8 mouse cellular contexts compared by ENCODE assay signal in genomic region chr8:109185558-109186198, GRCm38 (mm10).
DNase-seq lines count a peak whose midpoint lies in the region; ATAC-seq and TF ChIP-seq lines count a peak whose summit lies in the region.

No protein-coding gene starts in this region.

- H3K4me1 ChIP-seq in forebrain, postnatal 0 days (ENCODE audit: insufficient read depth), result peaks cover 7% of the 10 kb centered on the region
- peaks cover 5% of the 10 kb centered on the region; the same call in 1 of the 2 replicates for H3K4me1 ChIP-seq in lung, adult 2 months (ENCODE audit: control insufficient read depth, insufficient read depth, low read length)

- H3K27me3 ChIP-seq in forebrain, postnatal 0 days (ENCODE audit: insufficient read depth, low read length), result no peaks in the 10 kb centered on the region

- 18% methylated on average over 10 of the region's 10 CpGs for WGBS in forebrain, postnatal 0 days
- WGBS in lung, adult 2 months, result 20% methylated on average over 10 of the region's 10 CpGs

- H3K9me3 ChIP-seq in forebrain, postnatal 0 days (ENCODE audit: low read length), result no peaks in the 10 kb centered on the region

- TF ChIP-seq POLR2A in lung, adult 2 months (IDR thresholded peaks at IDR 0.05; ENCODE audit: borderline replicate concordance, extremely low read depth, low read depth, low read length), result no peak

- ATAC-seq in forebrain, postnatal 0 days, result peak; percentile 82
- ATAC-seq in hematopoietic stem cell, adult 5-6 weeks (replicated peaks in 1 of 2; ENCODE audit: insufficient read depth in 1 of 2, low FRiP score in 2 of 2, low TSS enrichment in 1 of 2, low read depth in 1 of 2, poor library complexity in 2 of 2, severe bottlenecking in 2 of 2), result peak; percentile 37 to 53; a peak in 1 of 4 replicates
- ATAC-seq in erythroid progenitor cell, adult 5-6 weeks (replicated peaks; ENCODE audit: low FRiP score, poor library complexity, severe bottlenecking), result no peak

- H3K4me3 ChIP-seq in forebrain, postnatal 0 days (ENCODE audit: low read depth, low read length), result peak overlapping the region; percentile 22
- H3K4me3 ChIP-seq in lung, adult 2 months (replicated peaks; ENCODE audit: extremely low read depth, low read depth, low read length), result peak overlapping the region; percentile 56

- DNase-seq in 416B (ENCODE audit: low read depth), result peak; percentile 2
- DNase-seq in adrenal gland, postnatal 4 days (ENCODE audit: low spot score in 2 of 2), result peak; percentile 12 to 50
- peak; percentile 88 for DNase-seq in forebrain, postnatal 0 days
- DNase-seq in layer of hippocampus, adult 8-10 months (ENCODE audit: low spot score in 2 of 2), result peak; percentile 44 to 63
- peak; percentile 41 for DNase-seq in lung, adult 2 months
- peak; percentile 33 for DNase-seq in retina, adult 2 months (ENCODE audit: low read depth, low spot score)

- peak; percentile 97 for TF ChIP-seq CTCF in forebrain, postnatal 0 days (IDR thresholded peaks at IDR 0.05; ENCODE audit: low read depth)
- TF ChIP-seq CTCF in lung, adult 2 months (IDR thresholded peaks at IDR 0.05; ENCODE audit: insufficient read depth, low read length), result peak; percentile 78

- H3K27ac ChIP-seq in forebrain, postnatal 0 days (ENCODE audit: low read depth, low read length), result no peak overlapping the region

- peak overlapping the region; percentile 10; the same call in 1 of the 2 replicates for H3K9ac ChIP-seq in forebrain, postnatal 0 days

- H3K36me3 ChIP-seq in forebrain, postnatal 0 days (ENCODE audit: insufficient read depth), result no peaks in the 10 kb centered on the region

- H3K4me2 ChIP-seq in forebrain, postnatal 0 days (ENCODE audit: low read depth), result peak overlapping the region; percentile 45

Comparison
In these comparisons a context has a peak if more than half of its experiments do, and no peak if none do; other contexts are left out.
1. DNase-seq: peak in every context shown above with its lines; median percentile 88 in forebrain, postnatal 0 days; 54 in layer of hippocampus, adult 8-10 months; 41 in lung, adult 2 months; 33 in retina, adult 2 months; 31 in adrenal gland, postnatal 4 days; 2 in 416B.